Mouse (Mus musculus) midbrain, embryonic 12.5 days (tissue): Measurements from ENCODE around the gene C1ql2. TPM values are rescaled to one million over a fixed set of nuclear protein-coding genes. Genes with fewer than 3 reads are reported as not detected.

Source experiments
- ATAC-seq: fragments of 200-750 bp; cut with Nextera tagmentation; 2 replicates; pipeline ENCODE4 v1.8.0; 2017; ENCODE audit warnings: low read depth, moderate TSS enrichment, moderate library complexity; ENCODE audit not compliant: low FRiP score
- H3K27ac ChIP-seq: fragments of 300-500 bp; sonication (generic); replicated peaks from 2 replicates; pipeline ENCODE4 v1.5.1; 2016; ENCODE audit warnings: mild to moderate bottlenecking
- H3K27me3 ChIP-seq: fragments of 300-500 bp; sonication (generic); 2 replicates; pipeline ENCODE4 v1.6.1; 2016; ENCODE audit warnings: mild to moderate bottlenecking
- H3K36me3 ChIP-seq: fragments of 300-500 bp; sonication (generic); 2 replicates; pipeline ENCODE4 v1.6.1; 2016
- H3K4me1 ChIP-seq: fragments of 300-500 bp; sonication (generic); 2 replicates; pipeline ENCODE4 v1.6.1; 2016
- H3K4me2 ChIP-seq: fragments of 300-500 bp; sonication (generic); replicated peaks from 2 replicates; pipeline ENCODE4 v1.6.1; 2016; ENCODE audit warnings: mild to moderate bottlenecking, moderate library complexity
- H3K4me3 ChIP-seq: fragments of 300-500 bp; sonication (generic); 2 replicates; pipeline ENCODE4 v1.5.1; 2016; ENCODE audit warnings: mild to moderate bottlenecking
- H3K9ac ChIP-seq: fragments of 300-500 bp; sonication (generic); replicated peaks from 2 replicates; pipeline ENCODE4 v1.6.1; 2016; ENCODE audit warnings: mild to moderate bottlenecking, moderate library complexity
- H3K9me3 ChIP-seq: fragments of 300-500 bp; sonication (generic); 2 replicates; pipeline ENCODE4 v1.6.1; 2016; ENCODE audit warnings: mild to moderate bottlenecking
- WGBS: fragments of 180-500 bp; shearing (Covaris S2); methylation state at CpG from one replicate; pipeline ENCODE4 v1.1.7; 2016; 5-methylcytosine and 5-hydroxymethylcytosine counted together
- polyA plus RNA-seq: library from polyadenylated mRNA; unstranded; fragments of >200 nt; fragmentation: Nextera tagmentation; extraction: Ambion mirVana; gene quantifications from 2 replicates; pipeline ENCODE4 v1.2.1, GENCODE M21; 2016

C1ql2 gene
- polyA plus RNA-seq, 1 experiment from 2014 or later = 3.4 TPM

DNA sequence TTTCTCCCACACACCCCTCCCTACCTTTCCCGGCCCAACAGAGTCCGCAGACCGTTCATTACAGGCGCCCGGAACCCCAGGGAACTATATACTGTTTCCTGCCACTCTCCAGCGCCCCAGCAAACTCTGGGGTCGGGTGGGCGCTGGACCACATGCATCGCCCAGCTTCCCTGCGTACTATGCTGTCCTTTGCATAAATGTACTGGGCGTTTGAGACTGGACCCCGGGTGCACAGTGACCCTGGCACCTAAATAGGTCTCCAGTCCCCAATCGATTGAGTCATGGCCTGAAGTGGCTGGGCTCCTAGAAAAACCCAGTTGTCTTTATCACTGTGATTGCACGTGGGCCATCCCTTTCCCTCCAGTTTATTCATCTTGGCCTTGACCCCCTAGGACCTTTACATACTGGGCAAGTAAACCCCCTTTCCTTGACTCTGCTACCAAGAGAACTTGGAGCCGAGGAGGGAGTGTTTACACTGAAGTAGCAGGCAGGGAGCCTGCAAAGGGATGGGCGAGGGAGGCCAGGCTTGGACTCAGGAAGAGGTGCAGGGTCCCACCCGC, 1.5 kb downstream of the C1ql2 start:
- H3K4me1 ChIP-seq = peaks cover 34% of the 10 kb centered on the region
- peak overlapping the region; percentile 61 for H3K4me2 ChIP-seq
- peak overlapping the region; percentile 39 for H3K4me3 ChIP-seq
- no peak overlapping the region for H3K27ac ChIP-seq
- 0 out of 2 replicates have a peak overlapping the region, but pooled peaks have one; percentile 20 for H3K9ac ChIP-seq
- H3K36me3 ChIP-seq = no peaks in the 10 kb centered on the region
- ATAC-seq = 0 out of 2 replicates have a peak, but pooled peaks have one; percentile 3
- WGBS = 2% methylated on average over 17 of the region's 17 CpGs
- H3K27me3 ChIP-seq = peaks cover 90% of the 10 kb centered on the region
- H3K9me3 ChIP-seq = no peaks in the 10 kb centered on the region

DNA sequence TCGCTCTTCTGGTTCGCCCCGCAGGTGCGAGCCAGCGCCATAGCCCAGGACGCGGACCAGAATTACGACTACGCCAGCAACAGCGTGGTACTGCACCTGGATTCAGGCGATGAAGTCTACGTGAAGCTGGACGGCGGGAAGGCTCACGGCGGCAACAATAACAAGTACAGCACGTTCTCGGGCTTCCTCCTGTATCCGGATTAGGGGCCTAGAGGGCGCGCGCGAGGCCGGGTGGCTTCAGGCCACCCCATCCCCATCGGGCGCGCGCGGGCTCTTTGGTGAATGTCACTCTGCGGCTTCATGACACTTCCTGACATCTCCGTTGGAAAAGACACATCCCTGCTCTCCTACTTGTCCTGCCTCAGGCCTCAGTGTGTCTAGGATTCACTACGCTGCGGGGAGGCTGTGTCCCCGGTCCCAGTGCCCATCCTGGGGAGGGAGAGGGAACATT, 2.0 kb downstream of the C1ql2 start:
- ATAC-seq = peak; percentile 20; the same call in 1 of the 2 replicates
- Histone ChIP-seq H3K4me1 (peaks cover 34% of the 10 kb centered on the region), H3K4me2 (peak overlapping the region; percentile 61), H3K36me3 (no peaks in the 10 kb centered on the region), H3K27ac (no peak overlapping the region), H3K4me3 (peak overlapping the region; percentile 39), H3K9me3 (no peaks in the 10 kb centered on the region), H3K9ac (0 out of 2 replicates have a peak overlapping the region, but pooled peaks have one; percentile 20), H3K27me3 (peaks cover 87% of the 10 kb centered on the region)
- WGBS = under 1% methylated on average over 34 of the region's 34 CpGs

DNA sequence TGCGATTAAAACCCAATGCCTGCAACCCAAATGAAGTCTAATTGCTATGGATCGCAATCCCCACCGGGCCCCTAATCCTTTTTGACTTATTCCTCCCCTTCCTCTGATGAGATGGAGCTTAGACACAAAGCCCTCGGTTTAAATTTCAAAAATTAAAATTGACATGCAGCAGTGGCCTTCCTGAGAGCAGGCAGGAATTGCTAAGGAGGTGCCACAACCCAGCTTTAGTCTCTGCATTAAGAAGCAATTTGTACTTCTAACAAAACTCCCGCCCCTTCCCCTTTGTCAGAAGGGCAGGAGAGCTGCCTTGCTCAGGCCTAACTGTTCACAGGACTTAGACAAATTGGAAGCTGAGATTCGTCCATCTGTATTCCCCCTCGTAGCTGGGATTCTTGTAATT, 4.6 kb downstream of the C1ql2 start:
- no peak overlapping the region for H3K4me3 ChIP-seq
- ATAC-seq = no peak
- H3K9ac ChIP-seq = no peak overlapping the region
- H3K9me3 ChIP-seq = 0 out of 2 replicates have a peak, but pooled peaks cover 3% of the 10 kb centered on the region
- peaks cover 69% of the 10 kb centered on the region for H3K27me3 ChIP-seq
- no peak overlapping the region for H3K27ac ChIP-seq
- H3K4me1 ChIP-seq = peaks cover 34% of the 10 kb centered on the region
- no peak overlapping the region for H3K4me2 ChIP-seq
- 7% methylated on average over 7 of the region's 7 CpGs for WGBS
- H3K36me3 ChIP-seq = no peaks in the 10 kb centered on the region

DNA sequence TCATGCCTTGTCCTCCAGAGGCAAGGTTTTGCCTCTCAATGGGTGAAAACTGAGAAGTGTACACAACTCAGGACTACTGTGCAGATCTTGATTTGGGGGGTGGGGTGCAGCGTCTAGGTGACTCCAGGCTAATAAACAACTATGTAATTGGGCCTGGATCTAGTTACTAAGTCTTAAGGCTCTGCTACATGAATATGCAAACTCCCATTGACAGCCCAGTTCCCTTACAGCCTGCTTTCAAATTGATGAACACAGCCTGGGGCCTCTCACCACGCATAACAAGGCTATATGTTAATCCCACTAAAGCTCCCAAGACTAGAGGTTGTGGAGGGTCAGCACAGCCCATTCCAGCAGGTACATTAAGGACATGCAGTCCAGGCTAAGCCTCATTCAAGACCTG, 14.0 kb downstream of the C1ql2 start:
- WGBS = 22% methylated on average over 2 of the region's 2 CpGs
- no peak overlapping the region for H3K27ac ChIP-seq
- H3K9me3 ChIP-seq = no peaks in the 10 kb centered on the region
- H3K9ac ChIP-seq = no peak overlapping the region
- no peak for ATAC-seq
- H3K4me1 ChIP-seq = peaks cover 6% of the 10 kb centered on the region; the same call in 1 of the 2 replicates
- no peak overlapping the region for H3K4me2 ChIP-seq
- no peak overlapping the region for H3K4me3 ChIP-seq
- peaks cover 6% of the 10 kb centered on the region; the same call in 1 of the 2 replicates for H3K27me3 ChIP-seq
- no peaks in the 10 kb centered on the region for H3K36me3 ChIP-seq

DNA sequence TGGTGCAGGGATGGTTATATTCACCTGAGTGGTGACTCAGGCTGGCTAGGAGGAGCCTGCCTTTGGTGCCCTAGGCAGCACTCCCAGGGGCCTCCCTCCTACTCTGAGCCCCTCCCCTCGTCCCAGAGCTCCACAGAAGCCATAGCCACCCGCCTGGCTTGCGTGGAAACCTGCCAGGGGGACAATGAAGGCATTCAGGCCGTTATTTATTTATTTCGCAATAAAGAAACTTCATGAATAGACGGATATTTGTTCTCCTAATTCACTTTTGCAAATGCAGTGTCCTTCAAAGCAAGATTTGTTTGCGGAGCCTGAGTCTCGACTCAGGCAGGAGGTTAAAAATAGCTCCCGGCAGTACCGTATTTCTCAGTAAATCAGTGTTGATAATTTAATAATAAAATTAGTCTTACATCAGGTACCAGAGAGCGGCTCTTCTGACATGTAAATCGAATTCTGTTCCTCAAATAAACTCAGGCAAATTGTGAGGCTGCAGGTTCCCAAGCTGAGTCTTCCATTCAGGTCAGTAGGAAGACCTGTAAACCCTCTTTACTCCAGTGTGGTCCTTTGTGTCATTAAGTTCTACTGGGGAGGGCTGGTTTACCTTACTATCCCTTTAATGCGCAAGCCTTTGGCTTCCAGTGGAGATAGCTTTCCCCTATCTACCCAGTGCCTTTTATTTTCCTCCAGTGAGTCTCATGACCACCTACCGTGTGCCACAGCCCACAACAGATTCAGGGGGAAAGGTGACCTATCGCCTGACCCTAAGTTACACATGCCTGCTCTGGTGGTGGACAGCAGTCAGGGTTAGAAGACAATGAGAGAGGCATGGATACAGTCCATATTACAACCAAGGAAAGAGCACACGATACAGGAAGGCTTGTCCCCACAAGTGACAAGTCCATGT, 17.2 kb downstream of the C1ql2 start:
- Histone ChIP-seq H3K4me3 (0 out of 2 replicates have a peak overlapping the region, but pooled peaks have one; percentile 9), H3K4me2 (peak overlapping the region; percentile 28)

DNA sequence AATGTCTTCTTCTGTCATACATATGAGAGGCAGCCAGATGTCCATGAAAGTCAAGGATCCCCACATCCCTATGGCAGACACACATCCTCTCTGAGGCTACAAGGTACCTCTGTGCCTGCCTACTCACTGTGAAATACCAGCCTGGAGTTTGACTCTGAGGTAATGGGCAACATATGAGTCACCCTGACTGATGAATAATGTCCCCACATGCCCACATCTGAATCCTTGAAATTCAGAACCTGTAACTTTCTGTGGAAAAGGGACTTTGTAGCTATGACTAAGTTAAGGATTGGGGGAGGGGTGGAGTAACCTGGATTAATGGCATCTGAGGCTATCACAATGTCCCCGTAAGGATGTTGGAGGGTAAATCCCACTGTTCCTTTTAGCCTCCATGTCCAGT, 23.3 kb downstream of the C1ql2 start:
- Histone ChIP-seq H3K9me3 (no peaks in the 10 kb centered on the region), H3K4me3 (no peak overlapping the region), H3K36me3 (no peaks in the 10 kb centered on the region), H3K9ac (no peak overlapping the region), H3K27ac (no peak overlapping the region), H3K4me1 (no peaks in the 10 kb centered on the region), H3K27me3 (no peaks in the 10 kb centered on the region), H3K4me2 (no peak overlapping the region)
- WGBS = 74% methylated on average over 1 of the region's 1 CpGs
- ATAC-seq = no peak

More for the DNA sequence above, 17.2 kb downstream of the C1ql2 start:
- Histone ChIP-seq H3K4me1 (peaks cover 6% of the 10 kb centered on the region; the same call in 1 of the 2 replicates), H3K9ac (no peak overlapping the region), H3K27ac (no peak overlapping the region), H3K9me3 (no peaks in the 10 kb centered on the region), H3K36me3 (no peaks in the 10 kb centered on the region), H3K27me3 (peaks cover 4% of the 10 kb centered on the region; the same call in 1 of the 2 replicates)
- peak; percentile 78 for ATAC-seq
- WGBS = 7% methylated on average over 16 of the region's 16 CpGs

DNA sequence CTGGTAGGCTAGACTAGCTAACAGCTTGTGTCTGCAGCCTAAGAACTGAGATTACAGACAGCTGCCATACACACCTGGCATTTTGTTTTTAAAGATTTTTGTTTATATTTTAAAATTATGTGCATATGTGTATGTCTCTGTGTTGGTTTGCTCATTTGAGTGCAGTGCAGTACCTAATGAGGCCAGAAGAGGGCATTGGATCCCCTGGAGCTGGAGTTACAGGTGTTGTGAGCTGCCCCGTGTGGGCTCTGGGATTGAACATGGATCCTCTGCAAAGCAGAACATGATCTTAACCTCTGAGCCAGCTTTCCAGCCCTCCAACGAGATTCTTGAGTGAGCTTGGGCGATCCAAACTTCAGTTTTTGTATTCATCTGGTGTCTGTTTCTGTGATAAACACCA, 27.8 kb downstream of the C1ql2 start:
- no peak overlapping the region for H3K9ac ChIP-seq
- H3K36me3 ChIP-seq = no peaks in the 10 kb centered on the region
- no peak for ATAC-seq
- H3K4me3 ChIP-seq = no peak overlapping the region
- H3K27me3 ChIP-seq = no peaks in the 10 kb centered on the region
- H3K27ac ChIP-seq = no peak overlapping the region
- no peaks in the 10 kb centered on the region for H3K9me3 ChIP-seq
- no peaks in the 10 kb centered on the region for H3K4me1 ChIP-seq
- WGBS = 69% methylated on average over 3 of the region's 3 CpGs
- H3K4me2 ChIP-seq = no peak overlapping the region

DNA sequence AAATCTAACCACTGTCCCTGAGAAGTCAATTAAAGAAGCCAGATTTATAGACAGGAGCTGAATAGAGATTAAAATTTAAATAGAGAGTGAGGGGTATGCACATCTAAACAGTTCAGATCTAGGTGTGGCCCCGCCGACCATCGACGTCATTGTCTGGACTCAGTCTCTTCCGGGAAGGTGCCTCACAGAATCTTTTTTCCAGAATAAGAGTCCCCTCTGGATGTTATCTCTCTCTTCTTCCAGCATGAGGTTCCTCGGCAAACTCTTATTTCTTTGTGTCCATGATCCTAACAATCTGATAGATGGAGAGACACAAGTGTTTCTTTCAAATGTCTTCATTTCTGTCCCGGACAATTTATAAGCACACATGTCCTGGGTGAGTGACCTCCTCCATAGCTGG, 33.7 kb downstream of the C1ql2 start:
- WGBS = 80% methylated on average over 7 of the region's 7 CpGs
- no peaks in the 10 kb centered on the region for H3K9me3 ChIP-seq
- H3K27me3 ChIP-seq = no peaks in the 10 kb centered on the region
- no peak overlapping the region for H3K27ac ChIP-seq
- no peak for ATAC-seq
- H3K4me1 ChIP-seq = no peaks in the 10 kb centered on the region
- no peaks in the 10 kb centered on the region for H3K36me3 ChIP-seq
- H3K4me3 ChIP-seq = no peak overlapping the region
- H3K9ac ChIP-seq = no peak overlapping the region
- no peak overlapping the region for H3K4me2 ChIP-seq

DNA sequence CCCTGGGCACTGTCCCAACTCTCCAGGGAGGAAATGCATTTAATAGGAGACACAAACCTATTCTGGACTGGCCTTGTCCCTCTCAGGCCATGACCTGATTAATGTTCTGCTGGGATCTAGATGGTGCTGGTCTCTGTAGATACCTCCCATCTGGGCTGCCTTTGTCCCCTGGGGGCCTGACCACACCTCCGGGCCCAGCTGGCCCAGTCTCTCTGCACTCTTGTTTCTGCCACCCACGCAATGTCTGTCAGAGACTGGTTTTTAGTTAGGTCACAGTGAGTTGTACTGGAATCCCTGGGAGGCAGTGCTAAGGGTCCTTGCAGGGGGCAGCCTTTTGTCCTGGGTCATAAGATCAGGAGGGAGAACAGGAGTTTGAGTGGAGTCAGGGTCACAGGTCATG, 34.5 kb downstream of the C1ql2 start:
- Histone ChIP-seq H3K27ac (no peak overlapping the region), H3K9me3 (no peaks in the 10 kb centered on the region), H3K27me3 (no peaks in the 10 kb centered on the region), H3K9ac (no peak overlapping the region), H3K4me3 (no peak overlapping the region), H3K4me1 (no peaks in the 10 kb centered on the region), H3K4me2 (no peak overlapping the region), H3K36me3 (no peaks in the 10 kb centered on the region)
- WGBS = 58% methylated on average over 2 of the region's 2 CpGs
- ATAC-seq = no peak

DNA sequence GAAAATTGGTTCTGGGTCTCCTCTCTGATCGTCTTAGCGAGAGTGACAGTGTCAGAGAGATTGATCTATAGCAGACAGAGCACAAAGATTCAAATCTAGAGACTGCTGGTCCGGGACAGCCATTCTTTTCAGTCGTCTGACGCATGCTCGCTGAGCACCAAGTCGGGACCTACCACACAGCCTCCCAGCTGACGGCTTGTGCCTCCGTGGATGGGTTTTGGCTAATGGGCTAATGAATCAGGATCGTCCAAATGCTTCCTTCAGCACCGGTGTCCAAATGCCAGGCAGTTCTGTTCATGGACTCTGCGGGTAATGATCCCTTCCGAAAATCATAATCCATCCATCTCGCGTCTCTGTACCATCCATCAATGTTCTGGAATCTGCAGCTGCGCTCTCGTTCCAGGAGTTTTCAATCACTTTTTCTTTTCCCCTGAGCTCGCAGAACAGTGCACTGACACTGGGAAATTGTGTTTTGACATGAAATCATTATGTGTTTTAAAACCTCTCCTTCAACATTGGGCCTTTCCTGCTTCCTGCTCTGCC, 44.7 kb downstream of the C1ql2 start:
- ATAC-seq = no peak
- WGBS = 82% methylated on average over 18 of the region's 18 CpGs

DNA sequence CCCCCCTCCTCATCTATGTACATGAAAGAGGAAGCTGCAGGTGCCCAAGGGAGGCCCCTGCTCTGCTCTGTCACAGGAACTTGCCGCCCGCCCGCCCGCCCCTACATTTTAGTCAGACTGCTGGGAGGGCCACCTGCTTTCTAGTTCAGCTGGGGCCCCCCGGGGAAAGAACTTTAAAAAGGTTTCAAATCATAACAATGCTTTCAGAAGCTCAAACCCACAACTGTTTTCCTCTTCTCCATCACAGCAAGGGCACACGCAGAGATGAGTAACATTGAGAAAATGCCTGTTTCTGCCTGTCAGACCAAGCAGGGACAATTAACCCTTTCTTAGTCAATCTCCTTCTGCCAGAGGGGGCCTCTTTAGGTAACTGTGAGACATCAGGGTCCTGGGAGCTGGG, 49.4 kb downstream of the C1ql2 start:
- 48% methylated on average over 6 of the region's 6 CpGs for WGBS
- no peak for ATAC-seq
- Histone ChIP-seq H3K9ac (no peak overlapping the region), H3K4me3 (no peak overlapping the region), H3K9me3 (no peaks in the 10 kb centered on the region), H3K4me2 (no peak overlapping the region), H3K27ac (no peak overlapping the region), H3K36me3 (no peaks in the 10 kb centered on the region), H3K27me3 (no peaks in the 10 kb centered on the region; the same call in 1 of the 2 replicates), H3K4me1 (peaks cover 9% of the 10 kb centered on the region; the same call in 1 of the 2 replicates)

More for the DNA sequence above, 44.7 kb downstream of the C1ql2 start:
- Histone ChIP-seq H3K4me1 (peaks cover 6% of the 10 kb centered on the region; the same call in 1 of the 2 replicates), H3K9ac (no peak overlapping the region), H3K9me3 (no peaks in the 10 kb centered on the region), H3K27ac (no peak overlapping the region), H3K4me3 (no peak overlapping the region), H3K4me2 (no peak overlapping the region), H3K27me3 (no peaks in the 10 kb centered on the region), H3K36me3 (no peaks in the 10 kb centered on the region)

DNA sequence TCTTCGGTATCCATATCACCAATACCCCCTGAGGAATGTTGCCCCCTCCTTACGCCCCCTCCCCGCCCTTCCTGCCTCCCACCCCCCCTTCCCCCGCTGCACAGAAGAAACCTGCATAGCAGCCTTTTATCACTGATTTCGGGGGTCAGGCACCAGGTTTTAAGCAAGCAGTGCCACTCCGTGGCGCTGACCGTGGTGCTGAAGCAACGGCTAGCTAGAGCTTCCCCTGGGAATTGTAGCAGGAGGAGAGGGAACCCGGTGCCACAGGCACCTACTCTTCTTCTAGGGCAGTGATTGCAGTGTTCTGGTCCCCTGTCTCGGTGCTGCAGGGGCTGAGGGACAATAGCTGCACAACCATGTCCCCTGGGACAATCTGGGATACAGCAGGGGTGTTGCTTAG, 50.0 kb downstream of the C1ql2 start:
- no peak overlapping the region for H3K9ac ChIP-seq
- peaks cover 9% of the 10 kb centered on the region; the same call in 1 of the 2 replicates for H3K4me1 ChIP-seq
- ATAC-seq = no peak
- no peak overlapping the region for H3K4me3 ChIP-seq
- no peaks in the 10 kb centered on the region for H3K36me3 ChIP-seq
- no peak overlapping the region for H3K27ac ChIP-seq
- WGBS = 4% methylated on average over 10 of the region's 11 CpGs
- H3K9me3 ChIP-seq = no peaks in the 10 kb centered on the region
- H3K27me3 ChIP-seq = no peaks in the 10 kb centered on the region; the same call in 1 of the 2 replicates
- 0 out of 2 replicates have a peak overlapping the region, but pooled peaks have one; percentile 5 for H3K4me2 ChIP-seq
